Comparison of ENCODE assay signal across 8 mouse cellular contexts in the genomic region with DNA sequence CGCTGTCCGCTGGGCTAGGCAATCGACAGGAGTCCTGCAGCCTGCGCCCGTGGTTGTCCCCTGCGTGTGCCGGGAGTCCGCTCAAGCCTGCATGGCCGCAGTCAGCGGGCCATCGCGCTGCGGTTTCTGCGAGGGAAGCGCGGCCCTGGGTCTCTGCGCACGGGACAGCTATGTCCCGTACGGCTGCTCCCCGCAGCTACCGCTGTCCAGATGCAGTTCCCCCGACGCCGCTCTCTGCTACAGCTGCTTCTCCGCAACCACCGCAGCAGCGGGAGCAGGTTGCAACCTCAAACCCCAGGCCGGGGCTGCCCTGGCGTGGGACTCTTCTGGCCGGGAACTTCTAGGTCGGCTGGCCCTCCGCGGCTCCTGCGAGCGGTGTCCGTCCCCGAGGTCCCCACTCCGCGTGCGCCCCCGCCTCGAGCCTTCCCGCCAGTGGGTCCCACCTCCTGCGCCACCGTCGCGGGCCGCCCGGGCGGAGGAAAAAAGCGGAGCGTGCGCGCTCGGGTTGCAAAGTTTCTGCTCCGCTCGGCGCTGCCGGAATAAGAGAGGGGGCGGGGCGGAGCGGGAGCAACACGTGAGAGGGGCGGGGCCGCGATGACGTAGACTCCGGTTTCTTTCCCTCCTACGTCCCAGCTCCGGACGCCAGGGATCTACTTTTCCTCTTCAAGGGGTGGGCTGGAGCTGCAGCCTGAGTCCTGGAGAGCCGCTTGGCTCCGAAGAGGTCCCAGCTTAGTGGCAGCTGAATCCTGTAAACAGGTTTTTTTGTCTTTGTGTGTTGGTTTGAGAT. TPM values are rescaled to one million over a fixed set of nuclear protein-coding genes. Genes with fewer than 3 reads are reported as not detected.
A peak's percentile ranks its signal among the peaks of the same experiment; 100 is the strongest.
DNase-seq lines count a peak whose midpoint lies in the region; ATAC-seq and TF ChIP-seq lines count a peak whose summit lies in the region.

A gene (minus strand): TSS at position 542 of the 787 bp plus-strand sequence.

- peaks cover 28% of the 10 kb centered on the region for H3K4me1 ChIP-seq in bone marrow macrophage, adult 2 months (ENCODE audit: control insufficient read depth, insufficient read depth, low read length)
- peaks cover 34% of the 10 kb centered on the region for H3K4me1 ChIP-seq in embryonic facial prominence, embryonic 15.5 days
- H3K4me1 ChIP-seq in limb, embryonic 13.5 days, result peaks cover 47% of the 10 kb centered on the region
- peaks cover 20% of the 10 kb centered on the region for H3K4me1 ChIP-seq in midbrain, embryonic 15.5 days

- DNase-seq in 3134 (ENCODE audit: extremely low read depth, insufficient read length, low spot score), result peak; percentile 89
- DNase-seq in heart, adult 9 months (ENCODE audit: low spot score in 2 of 2), result peak; percentile 96 to 97
- DNase-seq in kidney, adult 9 months, result peak; percentile 97
- peak; percentile 86 to 94 for DNase-seq in spleen, adult 18-20 months

- no peaks in the 10 kb centered on the region for H3K9me3 ChIP-seq in embryonic facial prominence, embryonic 15.5 days (replicated peaks)
- no peaks in the 10 kb centered on the region for H3K9me3 ChIP-seq in limb, embryonic 13.5 days
- H3K9me3 ChIP-seq in midbrain, embryonic 15.5 days, result no peaks in the 10 kb centered on the region

- H3K4me3 ChIP-seq in bone marrow macrophage, adult 2 months (ENCODE audit: insufficient read depth, low read length), result peak within 1 kb of the TSS; percentile 97
- H3K4me3 ChIP-seq in embryonic facial prominence, embryonic 15.5 days (replicated peaks), result peak within 1 kb of the TSS; percentile 81
- H3K4me3 ChIP-seq in limb, embryonic 13.5 days, result peak within 1 kb of the TSS; percentile 87
- H3K4me3 ChIP-seq in midbrain, embryonic 15.5 days, result peak within 1 kb of the TSS; percentile 89

- peak; percentile 90 for ATAC-seq in embryonic facial prominence, embryonic 15.5 days (ENCODE audit: insufficient number of reproducible peaks, low FRiP score, low TSS enrichment, low read depth)
- ATAC-seq in limb, embryonic 13.5 days (ENCODE audit: low FRiP score, low read depth), result peak; percentile 90
- ATAC-seq in midbrain, embryonic 15.5 days (replicated peaks), result peak; percentile 93

- peak within 1 kb of the TSS; percentile 74 for H3K9ac ChIP-seq in embryonic facial prominence, embryonic 15.5 days
- peak within 1 kb of the TSS; percentile 78 for H3K9ac ChIP-seq in limb, embryonic 13.5 days
- peak within 1 kb of the TSS; percentile 39 for H3K9ac ChIP-seq in midbrain, embryonic 15.5 days

- H3K27ac ChIP-seq in bone marrow macrophage, adult 2 months (ENCODE audit: insufficient read depth, low read depth, low read length), result peak within 1 kb of the TSS; percentile 71
- peak within 1 kb of the TSS; percentile 95 for H3K27ac ChIP-seq in embryonic facial prominence, embryonic 15.5 days (replicated peaks)
- peak within 1 kb of the TSS; percentile 92 for H3K27ac ChIP-seq in limb, embryonic 13.5 days
- H3K27ac ChIP-seq in midbrain, embryonic 15.5 days, result peak within 1 kb of the TSS; percentile 65

- H3K27me3 ChIP-seq in embryonic facial prominence, embryonic 15.5 days, result no peaks in the 10 kb centered on the region
- H3K27me3 ChIP-seq in limb, embryonic 13.5 days, result no peaks in the 10 kb centered on the region
- H3K27me3 ChIP-seq in midbrain, embryonic 15.5 days (replicated peaks), result no peaks in the 10 kb centered on the region

- no peak for TF ChIP-seq POLR2A in bone marrow macrophage, adult 2 months (IDR thresholded peaks at IDR 0.05; ENCODE audit: borderline replicate concordance, low read depth, low read length)

- no peaks in the 10 kb centered on the region for H3K36me3 ChIP-seq in embryonic facial prominence, embryonic 15.5 days
- H3K36me3 ChIP-seq in limb, embryonic 13.5 days, result no peaks in the 10 kb centered on the region
- no peaks in the 10 kb centered on the region for H3K36me3 ChIP-seq in midbrain, embryonic 15.5 days (replicated peaks)

- H3K4me2 ChIP-seq in embryonic facial prominence, embryonic 15.5 days (replicated peaks), result peak within 1 kb of the TSS; percentile 84
- peak within 1 kb of the TSS; percentile 69 for H3K4me2 ChIP-seq in limb, embryonic 13.5 days (replicated peaks)
- peak within 1 kb of the TSS; percentile 98 for H3K4me2 ChIP-seq in midbrain, embryonic 15.5 days

- under 1% methylated on average over 74 of the region's 74 CpGs for WGBS in embryonic facial prominence, embryonic 15.5 days
- WGBS in limb, embryonic 13.5 days, result under 1% methylated on average over 74 of the region's 74 CpGs
- under 1% methylated on average over 74 of the region's 74 CpGs for WGBS in midbrain, embryonic 15.5 days

- no peak for TF ChIP-seq CTCF in bone marrow macrophage, adult 2 months (IDR thresholded peaks at IDR 0.05; ENCODE audit: low read depth, low read length)

RNA-seq across cellular contexts. Expression of the gene that starts here (rescaled TPM):
- 4.8 and 5.0 TPM in 2 replicates for polyA plus RNA-seq in bone marrow macrophage, adult 2 months (2012; ENCODE audit: insufficient read depth, insufficient read length, missing spikeins)
- polyA plus RNA-seq in embryonic facial prominence, embryonic 15.5 days (2015; fragmentation: Nextera tagmentation; extraction: Ambion mirVana), result 11.8 and 11.9 TPM in 2 replicates
- 11.7 and 12.7 TPM in 2 replicates for polyA plus RNA-seq in limb, embryonic 13.5 days (2015; fragmentation: Nextera tagmentation; extraction: Ambion mirVana)
- polyA plus RNA-seq in midbrain, embryonic 15.5 days (2015; fragmentation: Nextera tagmentation; extraction: Ambion mirVana), result 2.1 TPM in 2 replicates

Comparison
In these comparisons a context has a peak if more than half of its experiments do, and no peak if none do; other contexts are left out.
1. Peak in every context shown above with its lines: DNase-seq, ATAC-seq, H3K4me3 ChIP-seq and H3K27ac ChIP-seq.